Mouse (Mus musculus): ENCODE results near the gene Clic6. TPM values are rescaled to one million over a fixed set of nuclear protein-coding genes. Genes with fewer than 3 reads are reported as not detected.

Gene Clic6
- total RNA-seq, 2 experiments from 2014 or later: not detected

GRCm38 (mm10) chr16:92519820-92520492 is 34.4 kb downstream of the Clic6 start:
- peak; percentile 54 for ATAC-seq (ENCODE audit: poor library complexity, severe bottlenecking)

- ATAC-seq (ENCODE audit: poor library complexity, severe bottlenecking): no peak
Observed at GRCm38 (mm10) chr16:92523351-92523750, 37.8 kb downstream of the Clic6 start.

GRCm38 (mm10) chr16:92524651-92525050 is 39.1 kb downstream of the Clic6 start:
- ATAC-seq (ENCODE audit: poor library complexity, severe bottlenecking): no peak

GRCm38 (mm10) chr16:92525919-92526318 is 40.4 kb downstream of the Clic6 start:
- no peak for ATAC-seq (ENCODE audit: poor library complexity, severe bottlenecking)

- peak; percentile 51 for ATAC-seq (ENCODE audit: poor library complexity, severe bottlenecking)
Observed at GRCm38 (mm10) chr16:92535258-92535657, 49.7 kb downstream of the Clic6 start.

- ATAC-seq (ENCODE audit: poor library complexity, severe bottlenecking): no peak
Observed at GRCm38 (mm10) chr16:92538356-92538755, 52.8 kb downstream of the Clic6 start.

GRCm38 (mm10) chr16:92544264-92544663 is 58.7 kb downstream of the Clic6 start:
- no peak for ATAC-seq (ENCODE audit: poor library complexity, severe bottlenecking)

- ATAC-seq (ENCODE audit: poor library complexity, severe bottlenecking): no peak
Observed at GRCm38 (mm10) chr16:92548651-92549050, 63.1 kb downstream of the Clic6 start.

- no peak for ATAC-seq (ENCODE audit: poor library complexity, severe bottlenecking)
Observed at GRCm38 (mm10) chr16:92551266-92552105, 66.0 kb downstream of the Clic6 start.

- no peak for ATAC-seq (ENCODE audit: poor library complexity, severe bottlenecking)
Observed at GRCm38 (mm10) chr16:92552106-92552382, 66.5 kb downstream of the Clic6 start.

- ATAC-seq (ENCODE audit: poor library complexity, severe bottlenecking): no peak
Observed at GRCm38 (mm10) chr16:92552858-92553257, 67.3 kb downstream of the Clic6 start.

- ATAC-seq (ENCODE audit: poor library complexity, severe bottlenecking): no peak
Observed at GRCm38 (mm10) chr16:92555051-92555450, 69.5 kb downstream of the Clic6 start.

GRCm38 (mm10) chr16:92565291-92565690 is 79.8 kb downstream of the Clic6 start:
- ATAC-seq (ENCODE audit: poor library complexity, severe bottlenecking): no peak

GRCm38 (mm10) chr16:92565708-92566107 is 80.2 kb downstream of the Clic6 start:
- peak; percentile 95 for ATAC-seq (ENCODE audit: poor library complexity, severe bottlenecking)

GRCm38 (mm10) chr16:92566146-92566545 is 80.6 kb downstream of the Clic6 start:
- no peak for ATAC-seq (ENCODE audit: poor library complexity, severe bottlenecking)

GRCm38 (mm10) chr16:92571246-92571645 is 85.7 kb downstream of the Clic6 start:
- ATAC-seq (ENCODE audit: poor library complexity, severe bottlenecking): 0 out of 2 replicates have a peak, but pooled peaks have one; percentile 24

GRCm38 (mm10) chr16:92573193-92573592 is 87.7 kb downstream of the Clic6 start:
- ATAC-seq (ENCODE audit: poor library complexity, severe bottlenecking): peak; percentile 69

- no peak; the same call in 1 of the 2 replicates for ATAC-seq (ENCODE audit: poor library complexity, severe bottlenecking)
Observed at GRCm38 (mm10) chr16:92575792-92576191, 90.3 kb downstream of the Clic6 start.

GRCm38 (mm10) chr16:92577381-92577780 is 91.8 kb downstream of the Clic6 start:
- no peak for ATAC-seq (ENCODE audit: poor library complexity, severe bottlenecking)

- no peak for ATAC-seq (ENCODE audit: poor library complexity, severe bottlenecking)
Observed at GRCm38 (mm10) chr16:92578915-92579653, 93.5 kb downstream of the Clic6 start.

- no peak for ATAC-seq (ENCODE audit: poor library complexity, severe bottlenecking)
Observed at GRCm38 (mm10) chr16:92580981-92581380, 95.4 kb downstream of the Clic6 start.

GRCm38 (mm10) chr16:92581767-92582166 is 96.2 kb downstream of the Clic6 start:
- ATAC-seq (ENCODE audit: poor library complexity, severe bottlenecking): peak; percentile 63
